Mouse (Mus musculus) heart, embryonic 14.5 days (tissue): ENCODE results near the gene Pou3f4. TPM values are rescaled to one million over a fixed set of nuclear protein-coding genes. Genes with fewer than 3 reads are reported as not detected.
"Not testable (repeated sequence)": the region's sequence is repeated elsewhere in the genome, so short reads cannot be mapped to it uniquely, and the experiment has no call there.

Experiments used
- ATAC-seq: fragments of 200-750 bp; cut with Nextera tagmentation; 2 replicates; pipeline ENCODE4 v1.8.0; 2017; ENCODE audit warnings: low read depth, moderate TSS enrichment; ENCODE audit not compliant: insufficient number of reproducible peaks, insufficient read depth, low FRiP score
- H3K27ac ChIP-seq, 2 experiments: fragments of 200-500 bp in 1 of 2; fragments of 300-500 bp in 1 of 2; sonication (generic) in 1 of 2; replicated peaks in 1 of 2; 2 replicates each; pipeline ENCODE4 v1.5.1; 2012 to 2014; ENCODE audit warnings: low read depth in 2 of 2, low read length in 2 of 2, control low read depth in 1 of 2, mild to moderate bottlenecking in 1 of 2, mixed read lengths in 1 of 2; ENCODE audit not compliant: control insufficient read depth in 1 of 2, insufficient read depth in 1 of 2
- H3K27me3 ChIP-seq: fragments of 300-500 bp; sonication (generic); 2 replicates; pipeline ENCODE4 v1.6.1; 2014; ENCODE audit warnings: mild to moderate bottlenecking, low read length, control low read depth; ENCODE audit not compliant: control insufficient read depth, insufficient read depth
- H3K36me3 ChIP-seq: fragments of 300-500 bp; sonication (generic); 2 replicates; pipeline ENCODE4 v1.6.1; 2014; ENCODE audit warnings: mild to moderate bottlenecking, control low read depth, low read length, mixed read lengths; ENCODE audit not compliant: control insufficient read depth, insufficient read depth
- H3K4me1 ChIP-seq, 2 experiments: fragments of 200-500 bp in 1 of 2; fragments of 300-500 bp in 1 of 2; sonication (generic) in 1 of 2; 2 replicates each; pipeline ENCODE4 v1.6.1; 2012 to 2014; ENCODE audit warnings: low read length in 2 of 2, control low read depth in 1 of 2, mixed read lengths in 1 of 2; ENCODE audit not compliant: control insufficient read depth in 2 of 2, insufficient read depth in 2 of 2
- H3K4me2 ChIP-seq: fragments of 300-500 bp; sonication (generic); 2 replicates; pipeline ENCODE4 v1.6.1; 2014; ENCODE audit warnings: mild to moderate bottlenecking, low read length
- H3K4me3 ChIP-seq, 2 experiments: fragments of 200-500 bp in 1 of 2; fragments of 300-500 bp in 1 of 2; sonication (generic) in 1 of 2; 2 replicates each; pipeline ENCODE4 v1.5.1; 2012 to 2014; ENCODE audit warnings: low read length in 2 of 2, mild to moderate bottlenecking in 2 of 2, control low read depth in 1 of 2, low read depth in 1 of 2, moderate library complexity in 1 of 2; ENCODE audit not compliant: control insufficient read depth in 1 of 2, insufficient read depth in 1 of 2
- H3K9ac ChIP-seq: fragments of 300-500 bp; sonication (generic); 2 replicates; pipeline ENCODE4 v1.6.1; 2014; ENCODE audit warnings: mild to moderate bottlenecking, low read length
- H3K9me3 ChIP-seq: fragments of 300-500 bp; sonication (generic); 2 replicates; pipeline ENCODE4 v1.6.1; 2016; ENCODE audit warnings: low read length, control low read depth; ENCODE audit not compliant: control insufficient read depth
- WGBS: fragments of 180-500 bp; shearing (Covaris S2); extraction: QIAGEN DNeasy Blood & Tissue Kit; methylation state at CpG from one replicate; pipeline ENCODE4 v1.1.7; 2014; 5-methylcytosine and 5-hydroxymethylcytosine counted together
- polyA plus RNA-seq: library from polyadenylated mRNA; unstranded; fragments of >200 nt; fragmentation: Nextera tagmentation; extraction: Ambion mirVana; gene quantifications from 2 replicates; pipeline ENCODE4 v1.2.1, GENCODE M21; 2014

Gene Pou3f4
- polyA plus RNA-seq: 0.11 and 0.30 TPM in 2 replicates

DNA sequence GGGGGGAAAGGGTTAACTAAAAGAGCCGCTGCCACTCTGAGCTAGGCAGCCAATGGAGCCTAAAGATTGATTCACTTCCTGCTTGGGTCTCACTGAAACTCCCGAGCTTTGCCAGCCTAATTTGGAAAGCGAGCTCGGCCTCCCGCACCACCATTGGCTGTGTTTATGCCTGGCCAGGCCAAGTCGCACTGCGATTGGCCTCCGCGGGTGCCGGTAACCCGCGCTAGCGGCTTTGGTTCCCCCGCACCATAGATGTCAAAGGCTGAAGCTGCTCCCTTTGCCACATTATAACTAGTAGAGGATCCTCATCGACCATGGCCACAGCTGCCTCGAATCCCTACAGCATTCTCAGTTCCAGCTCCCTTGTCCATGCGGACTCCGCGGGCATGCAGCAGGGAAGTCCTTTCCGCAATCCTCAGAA lies at the start of gene Pou3f4:
TSS of gene Pou3f4 (plus strand) at position 130 of the 421 bp plus-strand sequence.
- Histone ChIP-seq H3K27me3 (peaks cover 25% of the 10 kb centered on the region), H3K4me1 (no peaks in the 10 kb centered on the region; a peak in 1 of 4 replicates), H3K27ac (no peak within 1 kb of the TSS), H3K4me2 (peak within 1 kb of the TSS; percentile 73), H3K36me3 (no peaks in the 10 kb centered on the region), H3K4me3 (peak within 1 kb of the TSS; percentile 46 to 60), H3K9ac (0 out of 2 replicates have a peak within 1 kb of the TSS, but pooled peaks have one; percentile 11), H3K9me3 (no peaks in the 10 kb centered on the region)
- WGBS: 14% methylated on average over 20 of the region's 20 CpGs
- peak; percentile 79 for ATAC-seq

DNA sequence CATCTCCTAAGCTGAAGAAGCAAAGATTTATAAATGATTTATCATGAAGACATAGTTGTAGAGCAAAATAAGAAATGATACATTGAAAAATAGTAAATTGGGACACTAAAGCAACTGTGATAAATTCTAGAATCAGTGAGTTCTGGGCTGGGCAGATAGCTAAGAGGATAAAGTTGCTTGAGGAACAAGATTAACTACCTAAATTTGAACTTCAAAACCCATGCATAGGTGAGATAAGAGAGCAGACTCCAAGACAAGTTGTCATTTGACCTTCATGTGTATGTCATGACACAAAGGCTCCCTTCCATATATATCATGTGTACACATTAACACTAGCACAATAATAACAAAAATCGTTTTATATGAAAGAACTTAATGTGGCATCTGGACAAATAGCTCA lies 48.1 kb upstream of the Pou3f4 start:
- Histone ChIP-seq H3K9ac (no peak overlapping the region), H3K4me2 (no peak overlapping the region), H3K9me3 (no peaks in the 10 kb centered on the region), H3K4me3 (no peak overlapping the region), H3K27ac (no peak overlapping the region), H3K36me3 (no peaks in the 10 kb centered on the region), H3K4me1 (no peaks in the 10 kb centered on the region), H3K27me3 (no peaks in the 10 kb centered on the region)
- 43% methylated on average over 1 of the region's 1 CpGs for WGBS
- ATAC-seq: no peak

DNA sequence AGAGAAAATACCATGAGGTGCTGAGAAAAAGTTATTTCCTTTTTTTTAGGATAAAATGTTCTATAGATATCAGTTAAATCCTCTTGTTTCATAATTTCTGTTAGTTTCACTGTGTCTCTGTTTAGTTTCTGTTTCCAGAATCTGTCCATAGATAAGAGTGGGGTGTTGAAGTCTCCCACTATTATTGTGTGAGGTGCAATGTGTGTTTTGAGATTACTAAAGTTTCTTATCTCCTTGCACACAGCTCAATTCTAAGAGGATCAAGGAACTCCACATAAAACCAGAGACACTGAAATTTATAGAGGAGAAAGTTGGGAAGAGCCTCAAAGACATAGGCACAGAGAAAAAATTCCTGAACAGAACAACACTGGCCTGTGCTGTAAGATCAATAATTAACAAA lies 39.3 kb upstream of the Pou3f4 start:
- H3K27me3 ChIP-seq, ATAC-seq, H3K9me3 ChIP-seq, H3K27ac ChIP-seq, H3K4me1 ChIP-seq, H3K4me2 ChIP-seq, H3K4me3 ChIP-seq, H3K9ac ChIP-seq, H3K36me3 ChIP-seq: not testable (repeated sequence)

DNA sequence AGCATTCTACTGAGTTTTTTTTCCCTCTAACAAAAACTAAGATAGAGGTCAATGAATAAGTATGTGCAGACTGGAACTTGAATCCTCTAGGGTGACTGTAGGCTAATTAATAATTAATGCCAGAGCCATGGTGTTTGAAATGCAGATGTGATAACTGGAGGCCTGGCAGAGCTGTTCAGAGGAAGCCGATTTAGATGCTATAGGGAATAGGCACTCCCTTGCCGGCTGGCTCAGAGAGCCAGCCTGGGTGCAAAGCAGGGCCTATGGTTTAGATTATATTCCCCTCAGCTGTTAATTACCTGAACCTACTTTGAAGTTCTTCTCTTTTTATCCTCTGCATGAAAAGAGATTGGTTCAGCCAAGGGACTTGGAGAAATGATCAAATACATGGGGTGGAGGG lies 11.6 kb upstream of the Pou3f4 start:
- no peaks in the 10 kb centered on the region for H3K36me3 ChIP-seq
- H3K27me3 ChIP-seq: no peaks in the 10 kb centered on the region
- 44% methylated on average over 2 of the region's 2 CpGs for WGBS
- H3K9me3 ChIP-seq: no peaks in the 10 kb centered on the region
- no peak overlapping the region for H3K27ac ChIP-seq
- no peak for ATAC-seq
- no peak overlapping the region for H3K4me2 ChIP-seq
- H3K9ac ChIP-seq: no peak overlapping the region
- H3K4me3 ChIP-seq: no peak overlapping the region
- H3K4me1 ChIP-seq: no peaks in the 10 kb centered on the region

DNA sequence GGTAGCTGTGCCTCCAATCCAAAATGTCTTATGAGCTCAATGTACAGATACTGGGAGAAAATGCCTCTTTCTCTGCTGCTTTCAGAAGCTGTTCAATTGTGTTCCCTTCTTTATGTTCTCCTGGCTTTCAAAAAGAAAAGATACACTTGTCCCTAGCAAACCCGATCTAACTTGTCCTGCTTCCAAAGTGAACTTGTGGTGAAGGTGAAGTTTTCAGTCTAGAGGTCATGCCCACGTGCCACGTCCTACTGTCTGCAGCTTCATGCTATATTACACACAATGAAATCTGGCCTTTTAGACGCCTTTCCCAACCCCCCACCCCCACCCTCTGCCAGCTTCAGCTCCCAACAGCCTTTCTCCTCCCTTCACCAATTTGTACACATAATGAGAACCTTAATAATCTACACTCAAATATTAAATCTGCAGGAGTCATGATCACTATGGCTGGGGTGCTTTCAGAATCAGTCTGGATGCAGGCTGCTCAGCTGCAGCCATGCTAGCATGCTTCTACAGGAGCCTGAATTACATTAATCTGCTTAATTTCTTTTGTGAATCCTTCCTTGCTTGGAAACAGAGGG lies 4.0 kb upstream of the Pou3f4 start:
- Histone ChIP-seq H3K27ac (no peak overlapping the region), H3K4me3 (no peak overlapping the region), H3K9ac (no peak overlapping the region), H3K4me2 (no peak overlapping the region), H3K9me3 (no peaks in the 10 kb centered on the region), H3K27me3 (peaks cover 3% of the 10 kb centered on the region; the same call in 1 of the 2 replicates), H3K4me1 (no peaks in the 10 kb centered on the region), H3K36me3 (no peaks in the 10 kb centered on the region)
- ATAC-seq: no peak
- WGBS: 45% methylated on average over 4 of the region's 4 CpGs

DNA sequence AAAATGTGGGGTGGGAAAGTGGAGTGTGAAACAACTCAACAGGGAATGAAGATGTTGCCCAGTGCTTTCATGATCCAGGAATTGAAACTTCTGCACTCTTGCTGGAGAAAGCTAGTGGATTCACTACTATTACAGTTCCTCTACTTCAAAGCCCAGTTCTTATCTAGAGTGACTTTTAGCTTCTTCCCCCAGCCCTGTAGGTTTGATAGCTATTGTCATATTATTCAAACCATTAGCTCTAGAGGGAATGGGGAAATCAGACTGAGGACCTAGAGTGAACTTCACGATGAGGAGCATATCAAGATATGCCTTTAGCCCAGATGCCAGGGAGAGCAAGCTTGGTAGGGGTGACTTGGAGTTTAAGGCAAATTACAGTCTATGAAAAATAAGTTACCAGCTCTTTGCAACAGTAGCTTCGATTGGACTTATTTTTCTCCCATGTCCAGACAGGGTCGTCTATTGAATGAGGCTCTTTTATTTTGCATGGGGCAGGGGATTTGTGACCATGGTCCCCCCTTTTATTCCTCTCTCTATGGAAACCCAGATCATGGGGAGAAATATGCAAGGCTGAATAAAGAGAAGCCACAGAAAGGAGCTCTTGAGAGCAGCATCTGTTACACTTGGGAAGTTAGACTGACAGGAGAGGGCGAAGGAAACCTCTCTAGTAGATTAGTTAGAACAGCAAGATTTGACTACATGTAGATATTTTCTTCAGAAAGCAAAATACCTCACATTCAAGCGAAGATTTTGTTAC lies 3.1 kb upstream of the Pou3f4 start:
- Histone ChIP-seq H3K27ac (no peak overlapping the region), H3K4me2 (no peak overlapping the region), H3K9me3 (no peaks in the 10 kb centered on the region), H3K27me3 (peaks cover 6% of the 10 kb centered on the region; the same call in 1 of the 2 replicates), H3K9ac (no peak overlapping the region), H3K4me1 (no peaks in the 10 kb centered on the region; a peak in 1 of 4 replicates), H3K36me3 (no peaks in the 10 kb centered on the region), H3K4me3 (no peak overlapping the region)
- WGBS: 54% methylated on average over 5 of the region's 5 CpGs
- ATAC-seq: no peak

DNA sequence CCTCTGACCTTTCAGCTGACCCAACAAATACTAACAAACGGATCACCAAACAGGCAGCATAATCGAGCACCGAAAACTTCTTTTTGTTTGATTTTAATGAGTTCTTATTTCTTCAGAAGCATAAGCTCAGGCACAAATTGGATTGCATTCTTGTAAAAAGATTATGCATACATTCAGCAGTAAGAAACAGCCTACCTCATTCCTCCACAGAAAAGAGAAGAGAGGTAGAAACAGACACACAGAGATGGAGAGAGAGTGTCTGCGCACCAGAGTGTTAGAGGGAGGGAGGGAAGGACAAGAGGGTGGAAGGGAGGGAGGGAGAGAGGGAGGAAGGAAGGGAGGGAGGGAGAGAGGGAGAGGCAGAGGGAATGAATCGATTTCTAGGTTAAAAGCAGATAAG lies 2.0 kb upstream of the Pou3f4 start:
- no peak overlapping the region for H3K4me3 ChIP-seq
- H3K4me1 ChIP-seq: no peaks in the 10 kb centered on the region; a peak in 1 of 4 replicates
- no peaks in the 10 kb centered on the region for H3K36me3 ChIP-seq
- H3K4me2 ChIP-seq: no peak overlapping the region
- no peak overlapping the region for H3K27ac ChIP-seq
- no peaks in the 10 kb centered on the region for H3K9me3 ChIP-seq
- no peak for ATAC-seq
- no peak overlapping the region for H3K9ac ChIP-seq
- H3K27me3 ChIP-seq: peaks cover 16% of the 10 kb centered on the region
- 34% methylated on average over 5 of the region's 5 CpGs for WGBS
